Mouse (Mus musculus): ENCODE measurements at regions not wholly inside any gene's neighbourhood (a gene's known extent, or its start where the extent isn't known, plus 50 kb on each side); places are given as distances from the start of the nearest gene placed in this dataset.

GRCm38 (mm10) chr3:105359636-105360035 lies 92.5 kb upstream of the Kcnd3 start:
- TF ChIP-seq CTCF (conservative IDR thresholded peaks at IDR 0.05; ENCODE audit: low read length), result no peak
- no peak for TF ChIP-seq POU5F1 (IDR thresholded peaks at IDR 0.05; ENCODE audit: borderline replicate concordance, low read length)
- no peak for TF ChIP-seq NANOG (IDR thresholded peaks at IDR 0.05; ENCODE audit: borderline replicate concordance, low read length)
